Mouse (Mus musculus) CD4-positive, CD25-positive, alpha-beta regulatory T cell, adult 2 months (primary cell): ENCODE results near the gene Gm20765.
"Not testable (repeated sequence)": the region's sequence is repeated elsewhere in the genome, so short reads cannot be mapped to it uniquely, and the experiment has no call there.

Source experiments
- DNase-seq: peaks from one replicate; pipeline ENCODE4 v3.0.0-alpha.2; 2012; ENCODE audit warnings: low read depth, low spot score

Gm20765 gene

DNA sequence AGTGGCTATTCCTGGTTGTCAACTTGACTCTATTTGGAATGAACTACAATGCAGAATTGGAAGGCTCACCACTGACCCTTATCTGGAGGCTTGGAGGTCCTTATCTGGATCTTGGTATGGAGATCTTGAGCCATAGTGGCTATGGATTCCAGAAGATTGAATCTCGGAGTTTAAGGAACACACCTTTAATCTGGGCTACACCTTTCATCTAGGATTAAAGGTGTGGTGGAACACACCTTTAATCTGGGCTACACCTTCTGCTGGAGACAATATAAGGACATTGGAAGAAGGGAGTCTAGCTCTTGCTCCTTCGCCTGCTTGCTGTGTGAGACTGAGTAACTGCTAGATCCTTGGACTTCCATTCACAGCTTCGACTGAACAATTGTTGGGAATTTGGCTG is at the start of gene Gm20765:
TSS of gene Gm20765 (plus strand) at position 301 of the 400 bp plus-strand sequence.
- not testable (repeated sequence) for DNase-seq

DNA sequence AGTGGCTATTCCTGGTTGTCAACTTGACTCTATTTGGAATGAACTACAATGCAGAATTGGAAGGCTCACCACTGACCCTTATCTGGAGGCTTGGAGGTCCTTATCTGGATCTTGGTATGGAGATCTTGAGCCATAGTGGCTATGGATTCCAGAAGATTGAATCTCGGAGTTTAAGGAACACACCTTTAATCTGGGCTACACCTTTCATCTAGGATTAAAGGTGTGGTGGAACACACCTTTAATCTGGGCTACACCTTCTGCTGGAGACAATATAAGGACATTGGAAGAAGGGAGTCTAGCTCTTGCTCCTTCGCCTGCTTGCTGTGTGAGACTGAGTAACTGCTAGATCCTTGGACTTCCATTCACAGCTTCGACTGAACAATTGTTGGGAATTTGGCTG is 42.6 kb upstream of the Gm20765 start, which contains the start of gene Gm21293:
TSS of gene Gm21293 (plus strand) at position 301 of the 400 bp plus-strand sequence.
- DNase-seq: not testable (repeated sequence)

DNA sequence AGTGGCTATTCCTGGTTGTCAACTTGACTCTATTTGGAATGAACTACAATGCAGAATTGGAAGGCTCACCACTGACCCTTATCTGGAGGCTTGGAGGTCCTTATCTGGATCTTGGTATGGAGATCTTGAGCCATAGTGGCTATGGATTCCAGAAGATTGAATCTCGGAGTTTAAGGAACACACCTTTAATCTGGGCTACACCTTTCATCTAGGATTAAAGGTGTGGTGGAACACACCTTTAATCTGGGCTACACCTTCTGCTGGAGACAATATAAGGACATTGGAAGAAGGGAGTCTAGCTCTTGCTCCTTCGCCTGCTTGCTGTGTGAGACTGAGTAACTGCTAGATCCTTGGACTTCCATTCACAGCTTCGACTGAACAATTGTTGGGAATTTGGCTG is 34.1 kb upstream of the Gm20765 start, which contains the start of gene Gm6763:
TSS of gene Gm6763 (plus strand) at position 301 of the 400 bp plus-strand sequence.
- DNase-seq: not testable (repeated sequence)

DNA sequence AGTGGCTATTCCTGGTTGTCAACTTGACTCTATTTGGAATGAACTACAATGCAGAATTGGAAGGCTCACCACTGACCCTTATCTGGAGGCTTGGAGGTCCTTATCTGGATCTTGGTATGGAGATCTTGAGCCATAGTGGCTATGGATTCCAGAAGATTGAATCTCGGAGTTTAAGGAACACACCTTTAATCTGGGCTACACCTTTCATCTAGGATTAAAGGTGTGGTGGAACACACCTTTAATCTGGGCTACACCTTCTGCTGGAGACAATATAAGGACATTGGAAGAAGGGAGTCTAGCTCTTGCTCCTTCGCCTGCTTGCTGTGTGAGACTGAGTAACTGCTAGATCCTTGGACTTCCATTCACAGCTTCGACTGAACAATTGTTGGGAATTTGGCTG is 25.6 kb upstream of the Gm20765 start, which contains the start of gene Gm8764:
TSS of gene Gm8764 (plus strand) at position 301 of the 400 bp plus-strand sequence.
- DNase-seq: not testable (repeated sequence)

DNA sequence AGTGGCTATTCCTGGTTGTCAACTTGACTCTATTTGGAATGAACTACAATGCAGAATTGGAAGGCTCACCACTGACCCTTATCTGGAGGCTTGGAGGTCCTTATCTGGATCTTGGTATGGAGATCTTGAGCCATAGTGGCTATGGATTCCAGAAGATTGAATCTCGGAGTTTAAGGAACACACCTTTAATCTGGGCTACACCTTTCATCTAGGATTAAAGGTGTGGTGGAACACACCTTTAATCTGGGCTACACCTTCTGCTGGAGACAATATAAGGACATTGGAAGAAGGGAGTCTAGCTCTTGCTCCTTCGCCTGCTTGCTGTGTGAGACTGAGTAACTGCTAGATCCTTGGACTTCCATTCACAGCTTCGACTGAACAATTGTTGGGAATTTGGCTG is 17.1 kb upstream of the Gm20765 start, which contains the start of gene Gm21304:
TSS of gene Gm21304 (plus strand) at position 301 of the 400 bp plus-strand sequence.
- not testable (repeated sequence) for DNase-seq

DNA sequence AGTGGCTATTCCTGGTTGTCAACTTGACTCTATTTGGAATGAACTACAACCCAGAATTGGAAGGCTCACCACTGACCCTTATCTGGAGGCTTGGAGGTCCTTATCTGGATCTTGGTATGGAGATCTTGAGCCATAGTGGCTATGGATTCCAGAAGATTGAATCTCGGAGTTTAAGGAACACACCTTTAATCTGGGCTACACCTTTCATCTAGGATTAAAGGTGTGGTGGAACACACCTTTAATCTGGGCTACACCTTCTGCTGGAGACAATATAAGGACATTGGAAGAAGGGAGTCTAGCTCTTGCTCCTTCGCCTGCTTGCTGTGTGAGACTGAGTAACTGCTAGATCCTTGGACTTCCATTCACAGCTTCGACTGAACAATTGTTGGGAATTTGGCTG is 8.6 kb upstream of the Gm20765 start, which contains the start of gene Gm21312:
TSS of gene Gm21312 (plus strand) at position 301 of the 400 bp plus-strand sequence.
- DNase-seq: not testable (repeated sequence)

DNA sequence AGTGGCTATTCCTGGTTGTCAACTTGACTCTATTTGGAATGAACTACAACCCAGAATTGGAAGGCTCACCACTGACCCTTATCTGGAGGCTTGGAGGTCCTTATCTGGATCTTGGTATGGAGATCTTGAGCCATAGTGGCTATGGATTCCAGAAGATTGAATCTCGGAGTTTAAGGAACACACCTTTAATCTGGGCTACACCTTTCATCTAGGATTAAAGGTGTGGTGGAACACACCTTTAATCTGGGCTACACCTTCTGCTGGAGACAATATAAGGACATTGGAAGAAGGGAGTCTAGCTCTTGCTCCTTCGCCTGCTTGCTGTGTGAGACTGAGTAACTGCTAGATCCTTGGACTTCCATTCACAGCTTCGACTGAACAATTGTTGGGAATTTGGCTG is 8.4 kb downstream of the Gm20765 start, which contains the start of gene Gm4340:
TSS of gene Gm4340 (plus strand) at position 301 of the 400 bp plus-strand sequence.
- not testable (repeated sequence) for DNase-seq

DNA sequence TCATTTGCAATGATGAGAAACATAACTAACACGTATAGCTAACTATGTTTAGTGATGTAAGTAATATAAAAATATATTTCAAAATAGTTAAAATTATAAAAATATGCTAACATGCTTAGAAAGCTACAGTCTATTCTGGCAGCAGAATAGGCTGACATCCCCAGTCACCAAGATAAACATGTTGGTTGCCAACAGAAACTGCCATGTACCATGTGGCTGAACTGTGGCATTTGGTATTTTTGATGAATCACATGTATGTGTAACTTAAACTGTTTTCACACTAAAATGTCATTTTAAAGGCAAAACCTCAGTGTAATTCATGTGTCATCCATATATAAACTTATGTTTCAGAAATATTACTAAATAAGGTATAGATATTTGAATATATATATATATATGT is 24.3 kb downstream of the Gm20765 start:
- no peak for DNase-seq

DNA sequence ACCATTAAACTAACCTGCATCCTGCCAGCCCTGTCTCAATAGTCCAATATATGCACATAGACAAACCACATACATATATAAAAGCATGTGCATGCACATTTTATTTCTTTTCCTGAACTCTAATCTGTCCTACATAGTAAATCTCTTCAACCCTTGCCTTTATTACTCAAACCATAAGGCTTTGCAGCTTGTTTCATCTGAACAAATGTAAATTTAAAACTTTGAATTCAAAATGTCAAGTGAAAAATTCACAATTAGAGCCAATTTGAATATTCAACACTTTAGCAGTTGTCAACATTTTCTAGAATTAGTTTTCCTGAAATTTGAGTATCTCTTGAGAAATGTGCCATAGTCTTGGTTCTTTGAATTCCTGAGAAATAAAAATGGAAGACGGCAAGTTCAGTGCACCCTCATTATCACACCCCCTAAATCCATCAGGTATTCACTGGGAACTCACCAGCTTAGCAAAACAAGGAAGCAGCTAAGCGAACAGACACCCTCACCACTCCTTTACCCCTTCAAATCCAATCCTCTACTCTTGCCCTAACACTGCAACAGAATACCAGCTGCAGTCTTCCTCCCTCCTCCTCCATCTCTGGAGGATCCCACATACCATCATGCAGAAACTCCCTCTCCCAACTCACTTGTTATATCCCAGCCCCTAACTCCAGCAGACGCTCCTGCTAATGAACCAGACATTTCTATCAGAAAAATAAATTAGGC is 25.1 kb downstream of the Gm20765 start:
- no peak for DNase-seq

DNA sequence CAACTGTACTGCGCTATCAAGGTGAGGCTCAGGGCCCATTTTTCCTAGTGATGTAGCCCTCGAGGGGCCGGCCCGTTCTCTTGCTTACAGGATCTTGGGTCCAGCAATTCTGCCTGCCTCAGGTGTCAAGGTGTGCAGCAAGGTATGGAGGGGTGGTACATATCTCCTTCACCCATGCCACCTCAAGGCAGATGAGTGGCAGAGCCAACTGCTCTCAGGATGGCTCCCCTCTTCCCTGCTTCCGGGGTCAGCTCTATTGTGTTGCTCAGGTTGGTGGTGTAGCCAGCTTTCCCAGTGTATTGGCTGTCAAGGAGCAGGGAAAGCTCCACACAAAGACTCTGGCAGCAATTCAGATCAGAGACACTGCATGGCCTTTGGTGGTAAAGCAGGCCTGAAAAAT is 29.2 kb downstream of the Gm20765 start:
- DNase-seq: no peak

DNA sequence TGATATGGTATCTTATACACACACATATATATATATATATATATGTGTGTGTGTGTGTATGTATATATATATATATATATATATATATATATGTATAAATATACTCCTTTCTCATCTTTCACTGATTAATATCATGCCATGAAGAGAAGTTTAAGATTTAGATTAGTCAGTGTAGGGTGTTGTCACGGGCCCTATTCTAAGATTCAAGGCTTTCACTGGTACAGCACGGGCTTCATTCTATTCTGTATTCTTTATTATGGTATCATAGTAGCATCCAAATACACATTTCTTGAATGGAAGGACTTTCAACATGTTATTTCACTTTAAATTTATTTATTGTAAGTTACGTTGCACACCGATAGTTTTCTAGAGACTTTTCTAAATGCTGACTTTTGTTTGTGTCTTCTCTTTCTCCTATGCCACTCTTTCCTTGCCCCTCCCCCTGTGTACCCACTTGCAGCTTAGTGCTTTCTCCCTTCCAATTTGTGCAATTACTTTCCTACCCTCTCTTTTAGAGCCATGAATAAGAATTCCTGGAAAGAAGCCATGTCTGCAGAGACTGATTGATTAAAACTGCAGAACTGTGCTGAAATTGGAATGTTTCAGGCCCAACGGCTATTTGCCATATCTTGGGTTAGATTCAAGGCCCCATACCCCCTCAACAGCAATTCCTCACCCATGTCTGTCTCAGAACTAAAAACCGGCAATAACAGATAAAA is 35.1 kb downstream of the Gm20765 start:
- DNase-seq: no peak
